Mouse (Mus musculus): ENCODE results near the gene Ccr1. TPM values are rescaled to one million over a fixed set of nuclear protein-coding genes. Genes with fewer than 3 reads are reported as not detected.

Ccr1 gene
- polyA plus RNA-seq, 1 experiment from 2014 or later, result 2.9 TPM

- no peak overlapping the region for H3K4me3 ChIP-seq (ENCODE audit: low read length)
- ATAC-seq (ENCODE audit: low FRiP score, low TSS enrichment), result no peak
- H3K4me1 ChIP-seq (ENCODE audit: control insufficient read depth, insufficient read depth, low read length), result no peaks in the 10 kb centered on the region
- H3K9me3 ChIP-seq (ENCODE audit: control insufficient read depth, low read length), result no peaks in the 10 kb centered on the region
- H3K36me3 ChIP-seq (ENCODE audit: control insufficient read depth, insufficient read depth, low read length), result no peaks in the 10 kb centered on the region
- no peak overlapping the region for H3K4me2 ChIP-seq (replicated peaks; ENCODE audit: low read depth, low read length)
- no peaks in the 10 kb centered on the region for H3K27me3 ChIP-seq (ENCODE audit: control insufficient read depth, insufficient read depth, low read length)
- no peak overlapping the region for H3K9ac ChIP-seq (ENCODE audit: low read depth, low read length)
- WGBS, result 90% methylated on average over 3 of the region's 3 CpGs
- no peak overlapping the region for H3K27ac ChIP-seq (ENCODE audit: low read depth, low read length)
Measured at GRCm38 (mm10) chr9:123964776-123965175, 3.7 kb downstream of the Ccr1 start.

- no peak overlapping the region for H3K27ac ChIP-seq (ENCODE audit: low read depth, low read length)
- no peak for ATAC-seq (ENCODE audit: low FRiP score, low TSS enrichment)
- no peak overlapping the region for H3K4me3 ChIP-seq (ENCODE audit: low read length)
- H3K4me2 ChIP-seq (replicated peaks; ENCODE audit: low read depth, low read length), result no peak overlapping the region
- no peak overlapping the region for H3K9ac ChIP-seq (ENCODE audit: low read depth, low read length)
- H3K27me3 ChIP-seq (ENCODE audit: control insufficient read depth, insufficient read depth, low read length), result no peaks in the 10 kb centered on the region
- no peaks in the 10 kb centered on the region for H3K9me3 ChIP-seq (ENCODE audit: control insufficient read depth, low read length)
- WGBS, result 86% methylated on average over 1 of the region's 1 CpGs
- no peaks in the 10 kb centered on the region for H3K36me3 ChIP-seq (ENCODE audit: control insufficient read depth, insufficient read depth, low read length)
- no peaks in the 10 kb centered on the region for H3K4me1 ChIP-seq (ENCODE audit: control insufficient read depth, insufficient read depth, low read length)
Measured at GRCm38 (mm10) chr9:123960161-123960560, 8.3 kb downstream of the Ccr1 start.

- no peaks in the 10 kb centered on the region for H3K4me1 ChIP-seq (ENCODE audit: control insufficient read depth, insufficient read depth, low read length)
- no peak for ATAC-seq (ENCODE audit: low FRiP score, low TSS enrichment)
- 70% methylated on average over 3 of the region's 3 CpGs for WGBS
- no peaks in the 10 kb centered on the region for H3K9me3 ChIP-seq (ENCODE audit: control insufficient read depth, low read length)
- no peak overlapping the region for H3K4me3 ChIP-seq (ENCODE audit: low read length)
- H3K9ac ChIP-seq (ENCODE audit: low read depth, low read length), result no peak overlapping the region
- no peak overlapping the region for H3K27ac ChIP-seq (ENCODE audit: low read depth, low read length)
- no peaks in the 10 kb centered on the region for H3K36me3 ChIP-seq (ENCODE audit: control insufficient read depth, insufficient read depth, low read length)
- H3K27me3 ChIP-seq (ENCODE audit: control insufficient read depth, insufficient read depth, low read length), result no peaks in the 10 kb centered on the region
- no peak overlapping the region for H3K4me2 ChIP-seq (replicated peaks; ENCODE audit: low read depth, low read length)
Measured at GRCm38 (mm10) chr9:123957911-123958413, 10.5 kb downstream of the Ccr1 start.

- H3K9ac ChIP-seq (ENCODE audit: low read depth, low read length), result no peak overlapping the region
- no peak overlapping the region for H3K4me2 ChIP-seq (replicated peaks; ENCODE audit: low read depth, low read length)
- no peaks in the 10 kb centered on the region for H3K27me3 ChIP-seq (ENCODE audit: control insufficient read depth, insufficient read depth, low read length)
- ATAC-seq (ENCODE audit: low FRiP score, low TSS enrichment), result no peak
- 76% methylated on average over 1 of the region's 1 CpGs for WGBS
- H3K27ac ChIP-seq (ENCODE audit: low read depth, low read length), result no peak overlapping the region
- no peaks in the 10 kb centered on the region for H3K36me3 ChIP-seq (ENCODE audit: control insufficient read depth, insufficient read depth, low read length)
- H3K4me3 ChIP-seq (ENCODE audit: low read length), result no peak overlapping the region
- H3K9me3 ChIP-seq (ENCODE audit: control insufficient read depth, low read length), result no peaks in the 10 kb centered on the region
- no peaks in the 10 kb centered on the region for H3K4me1 ChIP-seq (ENCODE audit: control insufficient read depth, insufficient read depth, low read length)
Measured at GRCm38 (mm10) chr9:123956892-123957291, 11.6 kb downstream of the Ccr1 start.

GRCm38 (mm10) chr9:123953551-123953950 is 14.9 kb downstream of the Ccr1 start:
- no peak overlapping the region for H3K9ac ChIP-seq (ENCODE audit: low read depth, low read length)
- H3K4me1 ChIP-seq (ENCODE audit: control insufficient read depth, insufficient read depth, low read length), result no peaks in the 10 kb centered on the region
- no peak overlapping the region for H3K4me3 ChIP-seq (ENCODE audit: low read length)
- no peak overlapping the region for H3K4me2 ChIP-seq (replicated peaks; ENCODE audit: low read depth, low read length)
- H3K27me3 ChIP-seq (ENCODE audit: control insufficient read depth, insufficient read depth, low read length), result no peaks in the 10 kb centered on the region
- no peak overlapping the region for H3K27ac ChIP-seq (ENCODE audit: low read depth, low read length)
- no peak for ATAC-seq (ENCODE audit: low FRiP score, low TSS enrichment)
- H3K9me3 ChIP-seq (ENCODE audit: control insufficient read depth, low read length), result no peaks in the 10 kb centered on the region
- no peaks in the 10 kb centered on the region for H3K36me3 ChIP-seq (ENCODE audit: control insufficient read depth, insufficient read depth, low read length)
- 83% methylated on average over 2 of the region's 2 CpGs for WGBS

- Histone ChIP-seq H3K4me2 (replicated peaks; ENCODE audit: low read depth, low read length) (no peak overlapping the region), H3K4me3 (ENCODE audit: low read length) (no peak overlapping the region), H3K36me3 (ENCODE audit: control insufficient read depth, insufficient read depth, low read length) (no peaks in the 10 kb centered on the region), H3K27ac (ENCODE audit: low read depth, low read length) (no peak overlapping the region), H3K9me3 (ENCODE audit: control insufficient read depth, low read length) (no peaks in the 10 kb centered on the region), H3K27me3 (ENCODE audit: control insufficient read depth, insufficient read depth, low read length) (no peaks in the 10 kb centered on the region), H3K4me1 (ENCODE audit: control insufficient read depth, insufficient read depth, low read length) (no peaks in the 10 kb centered on the region), H3K9ac (ENCODE audit: low read depth, low read length) (no peak overlapping the region)
- ATAC-seq (ENCODE audit: low FRiP score, low TSS enrichment), result no peak
- 95% methylated on average over 1 of the region's 1 CpGs for WGBS
Measured at GRCm38 (mm10) chr9:123951176-123951575, 17.3 kb downstream of the Ccr1 start.

GRCm38 (mm10) chr9:123949432-123949831 is 19.1 kb downstream of the Ccr1 start:
- no peaks in the 10 kb centered on the region for H3K4me1 ChIP-seq (ENCODE audit: control insufficient read depth, insufficient read depth, low read length)
- H3K9ac ChIP-seq (ENCODE audit: low read depth, low read length), result no peak overlapping the region
- no peak for ATAC-seq (ENCODE audit: low FRiP score, low TSS enrichment)
- no peak overlapping the region for H3K4me2 ChIP-seq (replicated peaks; ENCODE audit: low read depth, low read length)
- 82% methylated on average over 2 of the region's 2 CpGs for WGBS
- H3K9me3 ChIP-seq (ENCODE audit: control insufficient read depth, low read length), result no peaks in the 10 kb centered on the region
- H3K4me3 ChIP-seq (ENCODE audit: low read length), result no peak overlapping the region
- H3K36me3 ChIP-seq (ENCODE audit: control insufficient read depth, insufficient read depth, low read length), result no peaks in the 10 kb centered on the region
- no peaks in the 10 kb centered on the region for H3K27me3 ChIP-seq (ENCODE audit: control insufficient read depth, insufficient read depth, low read length)
- no peak overlapping the region for H3K27ac ChIP-seq (ENCODE audit: low read depth, low read length)

- Histone ChIP-seq H3K9me3 (ENCODE audit: control insufficient read depth, low read length) (no peaks in the 10 kb centered on the region), H3K4me1 (ENCODE audit: control insufficient read depth, insufficient read depth, low read length) (no peaks in the 10 kb centered on the region), H3K27ac (ENCODE audit: low read depth, low read length) (no peak overlapping the region), H3K36me3 (ENCODE audit: control insufficient read depth, insufficient read depth, low read length) (no peaks in the 10 kb centered on the region), H3K4me3 (ENCODE audit: low read length) (no peak overlapping the region), H3K9ac (ENCODE audit: low read depth, low read length) (no peak overlapping the region), H3K4me2 (replicated peaks; ENCODE audit: low read depth, low read length) (no peak overlapping the region), H3K27me3 (ENCODE audit: control insufficient read depth, insufficient read depth, low read length) (no peaks in the 10 kb centered on the region)
- no peak for ATAC-seq (ENCODE audit: low FRiP score, low TSS enrichment)
- WGBS, result 71% methylated on average over 1 of the region's 1 CpGs
Measured at GRCm38 (mm10) chr9:123947815-123948214, 20.7 kb downstream of the Ccr1 start.

- Histone ChIP-seq H3K27me3 (ENCODE audit: control insufficient read depth, insufficient read depth, low read length) (no peaks in the 10 kb centered on the region), H3K9ac (ENCODE audit: low read depth, low read length) (no peak overlapping the region), H3K4me2 (replicated peaks; ENCODE audit: low read depth, low read length) (no peak overlapping the region), H3K4me3 (ENCODE audit: low read length) (no peak overlapping the region), H3K36me3 (ENCODE audit: control insufficient read depth, insufficient read depth, low read length) (no peaks in the 10 kb centered on the region), H3K9me3 (ENCODE audit: control insufficient read depth, low read length) (no peaks in the 10 kb centered on the region), H3K4me1 (ENCODE audit: control insufficient read depth, insufficient read depth, low read length) (no peaks in the 10 kb centered on the region), H3K27ac (ENCODE audit: low read depth, low read length) (no peak overlapping the region)
- 86% methylated on average over 3 of the region's 3 CpGs for WGBS
- no peak for ATAC-seq (ENCODE audit: low FRiP score, low TSS enrichment)
Measured at GRCm38 (mm10) chr9:123942025-123942424, 26.5 kb downstream of the Ccr1 start.
